Mouse (Mus musculus): ENCODE measurements around the gene Gm48552.

GRCm38 (mm10) chr10:81365672-81366476, 22.9 kb upstream of the Gm48552 start, which contains the start of gene 4930404N11Rik:
- TF ChIP-seq CTCF (conservative IDR thresholded peaks at IDR 0.05; ENCODE audit: insufficient read depth, insufficient read length, low read depth, low read length) (no peak), POLR2A (IDR thresholded peaks at IDR 0.05; ENCODE audit: low read depth, low read length) (no peak)

Data from kidney, adult 2 months (tissue).